Mouse (Mus musculus) ES-Bruce4 (cell line): ENCODE measurements around the gene Tle3.

Source experiments
- CTCF ChIP-seq: IDR thresholded peaks from one replicate; pipeline ENCODE4 v1.8.1; 2011; ENCODE audit warnings: low read depth, low read length
- EP300 ChIP-seq: IDR thresholded peaks from 2 replicates; pipeline ENCODE4 v1.6.1; 2011; ENCODE audit warnings: low read depth, low read length; ENCODE audit not compliant: insufficient read depth

GRCm38 (mm10) chr9:61455861-61456261 lies 83.7 kb downstream of the Tle3 start:
- TF ChIP-seq CTCF (no peak), EP300 (no peak)
